Comparison of ENCODE assay signal across 23 mouse cellular contexts in genomic region chr2:130898783-130899182, GRCm38 (mm10). TPM values are rescaled to one million over a fixed set of nuclear protein-coding genes. Genes with fewer than 3 reads are reported as not detected.
DNase-seq lines count a peak whose midpoint lies in the region; ATAC-seq and TF ChIP-seq lines count a peak whose summit lies in the region.
"Had no signal": no experiment of that assay in that cellular context is flagged by ENCODE, and none has a peak within 500 bp of the region (broad histone marks: within the 10 kb centered on the region; RNA-seq: fewer than 3 reads in every experiment).

No protein-coding gene starts in this region.

- H3K4me1 ChIP-seq in kidney, embryonic 14.5 days (ENCODE audit: control insufficient read depth, insufficient read depth, low read length), result no peaks in the 10 kb centered on the region
- H3K4me1 ChIP-seq in intestine, embryonic 16.5 days (ENCODE audit: control insufficient read depth, insufficient read depth, low read length), result peaks cover 14% of the 10 kb centered on the region
- no peaks in the 10 kb centered on the region for H3K4me1 ChIP-seq in liver, embryonic 12.5 days
- H3K4me1 ChIP-seq in olfactory bulb, adult 2 months (ENCODE audit: control insufficient read depth, insufficient read depth, low read length), result peaks cover 8% of the 10 kb centered on the region
- H3K4me1 ChIP-seq: embryonic facial prominence, embryonic 13.5 days; forebrain, embryonic 12.5 days; heart, embryonic 15.5 days; limb, embryonic 10.5 days; midbrain, embryonic 12.5 days had no signal

- 90% methylated on average over 2 of the region's 2 CpGs for WGBS in kidney, embryonic 14.5 days
- WGBS in intestine, embryonic 16.5 days, result 62% methylated on average over 2 of the region's 2 CpGs
- WGBS in liver, embryonic 12.5 days (ENCODE audit: insufficient replicate concordance), result 80% methylated on average over 2 of the region's 2 CpGs
- WGBS in olfactory bulb, adult 2 months, result 83% methylated on average over 2 of the region's 2 CpGs

- H3K4me2 ChIP-seq in kidney, embryonic 14.5 days (replicated peaks; ENCODE audit: low read depth, low read length), result no peak overlapping the region
- H3K4me2 ChIP-seq in intestine, embryonic 16.5 days (ENCODE audit: low read depth, low read length), result no peak overlapping the region
- no peak overlapping the region for H3K4me2 ChIP-seq in liver, embryonic 12.5 days
- H3K4me2 ChIP-seq: embryonic facial prominence, embryonic 13.5 days; forebrain, embryonic 12.5 days; heart, embryonic 15.5 days; hindbrain, embryonic 14.5 days; midbrain, embryonic 12.5 days had no signal

- no peaks in the 10 kb centered on the region for H3K9me3 ChIP-seq in kidney, embryonic 14.5 days (ENCODE audit: control insufficient read depth, low read length)
- no peaks in the 10 kb centered on the region for H3K9me3 ChIP-seq in intestine, embryonic 16.5 days (ENCODE audit: control insufficient read depth, low read length)
- no peaks in the 10 kb centered on the region for H3K9me3 ChIP-seq in liver, embryonic 12.5 days (replicated peaks)
- H3K9me3 ChIP-seq: embryonic facial prominence, embryonic 13.5 days; forebrain, embryonic 12.5 days; heart, embryonic 15.5 days; limb, embryonic 10.5 days; midbrain, embryonic 12.5 days had no signal

- no peaks in the 10 kb centered on the region for H3K36me3 ChIP-seq in kidney, embryonic 14.5 days (ENCODE audit: control insufficient read depth, insufficient read depth, low read length)
- H3K36me3 ChIP-seq in intestine, embryonic 16.5 days (ENCODE audit: control insufficient read depth, insufficient read depth, low read length), result no peaks in the 10 kb centered on the region
- H3K36me3 ChIP-seq in liver, embryonic 12.5 days, result no peaks in the 10 kb centered on the region
- H3K36me3 ChIP-seq: forebrain, embryonic 12.5 days; heart, embryonic 15.5 days; limb, embryonic 10.5 days; midbrain, embryonic 12.5 days had no signal

- no peak for TF ChIP-seq CTCF in olfactory bulb, adult 2 months (IDR thresholded peaks at IDR 0.05; ENCODE audit: insufficient read depth, low read depth, low read length)

- TF ChIP-seq POLR2A in olfactory bulb, adult 2 months (IDR thresholded peaks at IDR 0.05; ENCODE audit: insufficient read depth, low read depth, low read length), result no peak

- no peak overlapping the region for H3K4me3 ChIP-seq in kidney, embryonic 14.5 days (ENCODE audit: low read length)
- H3K4me3 ChIP-seq in intestine, embryonic 16.5 days (ENCODE audit: low read length), result no peak overlapping the region
- no peak overlapping the region for H3K4me3 ChIP-seq in liver, embryonic 12.5 days
- H3K4me3 ChIP-seq in olfactory bulb, adult 2 months (ENCODE audit: insufficient read depth, low read depth, low read length), result no peak overlapping the region
- H3K4me3 ChIP-seq: embryonic facial prominence, embryonic 13.5 days; erythroblast, embryonic 14.5 days; forebrain, embryonic 12.5 days; heart, embryonic 15.5 days; limb, embryonic 10.5 days; midbrain, embryonic 12.5 days had no signal

- H3K9ac ChIP-seq in kidney, embryonic 14.5 days (ENCODE audit: low read depth, low read length), result no peak overlapping the region
- H3K9ac ChIP-seq in intestine, embryonic 16.5 days (ENCODE audit: low read depth, low read length), result no peak overlapping the region
- no peak overlapping the region for H3K9ac ChIP-seq in liver, embryonic 12.5 days
- H3K9ac ChIP-seq: embryonic facial prominence, embryonic 13.5 days; forebrain, embryonic 12.5 days; heart, embryonic 15.5 days; hindbrain, embryonic 14.5 days; midbrain, embryonic 12.5 days had no signal

- no peak overlapping the region for H3K27ac ChIP-seq in kidney, embryonic 14.5 days (ENCODE audit: low read depth, low read length)
- peak overlapping the region; percentile 85; the same call in 1 of the 2 replicates for H3K27ac ChIP-seq in intestine, embryonic 16.5 days (ENCODE audit: low read length)
- 0 out of 2 replicates have a peak overlapping the region, but pooled peaks have one; percentile 50 for H3K27ac ChIP-seq in liver, embryonic 12.5 days
- H3K27ac ChIP-seq in olfactory bulb, adult 2 months (ENCODE audit: insufficient read depth, low read depth, low read length), result 0 out of 2 replicates have a peak overlapping the region, but pooled peaks have one; percentile 25
- H3K27ac ChIP-seq: embryonic facial prominence, embryonic 13.5 days; forebrain, embryonic 12.5 days; heart, embryonic 15.5 days; hindbrain, embryonic 14.5 days; limb, embryonic 10.5 days; midbrain, embryonic 12.5 days had no signal

- peak; percentile 34 for DNase-seq in kidney, adult 11 months
- DNase-seq in retina, postnatal 1 day, result no peak
- no peak for DNase-seq in left cerebral cortex, adult 8-10 months (ENCODE audit: low spot score in 2 of 2)
- DNase-seq: adrenal gland, postnatal 10 days; cerebellum, adult 18-20 months; cerebellum, postnatal 14 days; heart, postnatal 36 days; lung, adult 2 months; right cerebral cortex, postnatal 25 days; spleen, adult 18-20 months; thymus, postnatal 14 days had no signal

- H3K27me3 ChIP-seq in kidney, embryonic 14.5 days (ENCODE audit: control insufficient read depth, insufficient read depth, low read length), result no peaks in the 10 kb centered on the region
- no peaks in the 10 kb centered on the region for H3K27me3 ChIP-seq in intestine, embryonic 16.5 days (replicated peaks; ENCODE audit: control insufficient read depth, insufficient read depth, low read length)
- H3K27me3 ChIP-seq in liver, embryonic 12.5 days (replicated peaks), result no peaks in the 10 kb centered on the region
- H3K27me3 ChIP-seq: embryonic facial prominence, embryonic 13.5 days; forebrain, embryonic 12.5 days; heart, embryonic 15.5 days; midbrain, embryonic 12.5 days had no signal

- ATAC-seq in kidney, embryonic 14.5 days (ENCODE audit: low FRiP score, low TSS enrichment), result no peak
- peak; percentile 87 for ATAC-seq in intestine, embryonic 16.5 days
- peak; percentile 40; the same call in 1 of the 2 replicates for ATAC-seq in liver, embryonic 12.5 days
- ATAC-seq: inflammation-experienced regulatory T-cells, adult 6 months had no signal

RNA-seq across cellular contexts. Expression of gene 4930402H24Rik, which starts 7.4 kb away (rescaled TPM):
- 20.6 and 35.0 TPM in 2 replicates for polyA plus RNA-seq in kidney, embryonic 14.5 days (2014; fragmentation: Nextera tagmentation; extraction: Ambion mirVana)
- polyA plus RNA-seq in intestine, embryonic 16.5 days (2015; fragmentation: Nextera tagmentation; extraction: Ambion mirVana), result 22.6 and 25.9 TPM in 2 replicates
- polyA plus RNA-seq in liver, embryonic 12.5 days (2016; fragmentation: Nextera tagmentation; extraction: Ambion mirVana), result 10.6 and 13.3 TPM in 2 replicates
- polyA plus RNA-seq in olfactory bulb, adult 2 months (2012; ENCODE audit: insufficient read depth, insufficient read length, low replicate concordance, missing spikeins), result not detected in 2 replicates
- total RNA-seq in left cerebral cortex, adult 8-10 months (2022), result 10 to 100 TPM; 79.2 to 90.2 (median 83.6) TPM

RNA-seq across cellular contexts. Expression of gene Atrn, which starts 7.5 kb away (rescaled TPM):
- 8.2 and 11.6 TPM in 2 replicates for polyA plus RNA-seq in kidney, embryonic 14.5 days (2014; fragmentation: Nextera tagmentation; extraction: Ambion mirVana)
- polyA plus RNA-seq in intestine, embryonic 16.5 days (2015; fragmentation: Nextera tagmentation; extraction: Ambion mirVana), result 3.1 and 3.3 TPM in 2 replicates
- 3.7 and 4.1 TPM in 2 replicates for polyA plus RNA-seq in liver, embryonic 12.5 days (2016; fragmentation: Nextera tagmentation; extraction: Ambion mirVana)
- 69.6 TPM in 1 of 2 replicates, not detected in the other for polyA plus RNA-seq in olfactory bulb, adult 2 months (2012; ENCODE audit: insufficient read depth, insufficient read length, low replicate concordance, missing spikeins)
- total RNA-seq in left cerebral cortex, adult 8-10 months (2022), result 100 to 1,000 TPM; 104 to 115 (median 108) TPM
